Mouse (Mus musculus) stomach, postnatal 0 days (tissue): ENCODE results near the gene AC140267.1. TPM values are rescaled to one million over a fixed set of nuclear protein-coding genes. Genes with fewer than 3 reads are reported as not detected.

Experiments
- ATAC-seq: fragments of 200-750 bp; cut with Nextera tagmentation; 2 replicates; pipeline ENCODE4 v1.8.0; 2017; ENCODE audit not compliant: low FRiP score, low TSS enrichment
- DNase-seq: peaks from one replicate; pipeline ENCODE4 v3.0.0-alpha.2; 2016; ENCODE audit warnings: low spot score
- H3K27ac ChIP-seq: fragments of 300-500 bp; sonication (generic); replicated peaks from 2 replicates; pipeline ENCODE4 v1.5.1; 2014; ENCODE audit warnings: mild to moderate bottlenecking, control low read depth
- H3K27me3 ChIP-seq: fragments of 300-500 bp; sonication (generic); 2 replicates; pipeline ENCODE4 v1.6.1; 2014; ENCODE audit warnings: low read length; ENCODE audit not compliant: control insufficient read depth, insufficient read depth
- H3K36me3 ChIP-seq: fragments of 300-500 bp; sonication (generic); 2 replicates; pipeline ENCODE4 v1.6.1; 2014; ENCODE audit warnings: low read length, mixed read lengths; ENCODE audit not compliant: control insufficient read depth, insufficient read depth
- H3K4me1 ChIP-seq: fragments of 300-500 bp; sonication (generic); replicated peaks from 2 replicates; pipeline ENCODE4 v1.6.1; 2014; ENCODE audit warnings: antibody characterized with exemption; ENCODE audit not compliant: control insufficient read depth, insufficient read depth
- H3K4me2 ChIP-seq: fragments of 300-500 bp; sonication (generic); replicated peaks from 2 replicates; pipeline ENCODE4 v1.6.1; 2014; ENCODE audit warnings: low read depth, mild to moderate bottlenecking, control low read depth, moderate library complexity
- H3K4me3 ChIP-seq: fragments of 300-500 bp; sonication (generic); 2 replicates; pipeline ENCODE4 v1.5.1; 2014; ENCODE audit warnings: low read depth, low read length, control low read depth
- H3K9ac ChIP-seq: fragments of 300-500 bp; sonication (generic); 2 replicates; pipeline ENCODE4 v1.6.1; 2014; ENCODE audit warnings: mild to moderate bottlenecking, low read length, control low read depth, mixed read lengths
- H3K9me3 ChIP-seq: fragments of 300-500 bp; sonication (generic); 2 replicates; pipeline ENCODE4 v1.6.1; 2016; ENCODE audit warnings: low read length; ENCODE audit not compliant: control insufficient read depth
- CTCF ChIP-seq: IDR thresholded peaks from 2 replicates; pipeline ENCODE4 v1.5.1; 2016; ENCODE audit warnings: antibody characterized with exemption, low read depth, mild to moderate bottlenecking, moderate library complexity
- EP300 ChIP-seq: optimal IDR thresholded peaks from 2 replicates; pipeline ENCODE3; 2016; ENCODE audit warnings: antibody characterized with exemption
- whole genome bisulfite sequencing: fragments of 180-500 bp; shearing (Covaris S2); extraction: QIAGEN DNeasy Blood & Tissue Kit; methylation state at CpG from one replicate; pipeline ENCODE4 v1.1.7; 2014; 5-methylcytosine and 5-hydroxymethylcytosine counted together
- polyA plus RNA-seq: library from polyadenylated mRNA; unstranded; fragments of >200 nt; fragmentation: Nextera tagmentation; extraction: Ambion mirVana; gene quantifications from 2 replicates; pipeline ENCODE4 v1.2.1, GENCODE M21; 2015

The AC140267.1 gene
- polyA plus RNA-seq, 1 experiment from 2014 or later = not detected

GRCm38 (mm10) chr15:80256656-80257601, 21.3 kb downstream of the AC140267.1 start:
- H3K4me3 ChIP-seq = peak overlapping the region; percentile 98
- H3K9me3 ChIP-seq = no peaks in the 10 kb centered on the region
- ATAC-seq = no peak
- DNase-seq = no peak
- H3K4me1 ChIP-seq = peaks cover 9% of the 10 kb centered on the region
- peaks cover 18% of the 10 kb centered on the region for H3K36me3 ChIP-seq
- peak overlapping the region; percentile 88 for H3K4me2 ChIP-seq
- TF ChIP-seq EP300 = peak; percentile 12
- TF ChIP-seq CTCF = no peak
- peak overlapping the region; percentile 100 for H3K27ac ChIP-seq
- no peaks in the 10 kb centered on the region for H3K27me3 ChIP-seq
- H3K9ac ChIP-seq = peak overlapping the region; percentile 100
- 38% methylated on average over 12 of the region's 12 CpGs for WGBS

DNA sequence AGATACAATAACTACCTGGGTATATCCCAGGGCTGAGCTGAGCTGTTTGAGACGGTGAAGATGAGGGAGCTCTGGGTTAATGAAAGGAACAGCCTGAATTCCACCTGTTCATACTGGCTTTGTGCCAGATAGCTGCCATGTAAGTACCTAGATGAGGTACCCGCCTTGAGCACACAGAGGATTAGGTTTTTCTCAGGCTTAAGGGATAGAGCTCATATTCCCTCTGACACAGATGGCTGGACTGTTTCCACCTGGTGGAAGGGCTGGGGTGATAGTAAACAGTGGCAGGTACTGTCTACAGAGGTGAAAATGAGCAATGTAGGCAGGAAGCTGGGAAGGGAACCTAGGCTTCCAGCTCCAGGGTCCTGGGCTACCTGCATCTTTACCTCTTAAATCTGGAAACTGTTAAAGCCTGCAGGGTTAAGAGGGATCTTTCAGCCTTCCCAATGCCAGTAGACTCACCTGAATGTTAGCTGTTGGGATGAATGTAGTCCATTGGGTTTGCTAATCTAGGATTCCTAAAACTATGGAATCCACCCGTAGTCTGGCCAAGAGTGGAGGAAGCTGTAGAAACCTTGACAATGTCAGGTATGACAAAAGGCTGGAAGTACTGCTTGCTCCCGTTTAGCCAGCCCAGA, 22.1 kb downstream of the AC140267.1 start:
- DNase-seq (peak; percentile 68), ATAC-seq (peak; percentile 33)
- no peak overlapping the region for H3K9ac ChIP-seq
- peaks cover 9% of the 10 kb centered on the region for H3K4me1 ChIP-seq
- 6% methylated on average over 4 of the region's 4 CpGs for whole genome bisulfite sequencing
- TF ChIP-seq CTCF (no peak), EP300 (peak; percentile 14)
- H3K36me3 ChIP-seq = peaks cover 18% of the 10 kb centered on the region
- H3K27me3 ChIP-seq = no peaks in the 10 kb centered on the region
- peak overlapping the region; percentile 98; the same call in 1 of the 2 replicates for H3K4me3 ChIP-seq
- H3K9me3 ChIP-seq = no peaks in the 10 kb centered on the region
- H3K4me2 ChIP-seq = peak overlapping the region; percentile 88; the same call in 1 of the 2 replicates
- peak overlapping the region; percentile 100 for H3K27ac ChIP-seq

- H3K9ac ChIP-seq = no peak overlapping the region
- H3K4me3 ChIP-seq = no peak overlapping the region
Measured at GRCm38 (mm10) chr15:80258240-80259170, 22.9 kb downstream of the AC140267.1 start.

DNA sequence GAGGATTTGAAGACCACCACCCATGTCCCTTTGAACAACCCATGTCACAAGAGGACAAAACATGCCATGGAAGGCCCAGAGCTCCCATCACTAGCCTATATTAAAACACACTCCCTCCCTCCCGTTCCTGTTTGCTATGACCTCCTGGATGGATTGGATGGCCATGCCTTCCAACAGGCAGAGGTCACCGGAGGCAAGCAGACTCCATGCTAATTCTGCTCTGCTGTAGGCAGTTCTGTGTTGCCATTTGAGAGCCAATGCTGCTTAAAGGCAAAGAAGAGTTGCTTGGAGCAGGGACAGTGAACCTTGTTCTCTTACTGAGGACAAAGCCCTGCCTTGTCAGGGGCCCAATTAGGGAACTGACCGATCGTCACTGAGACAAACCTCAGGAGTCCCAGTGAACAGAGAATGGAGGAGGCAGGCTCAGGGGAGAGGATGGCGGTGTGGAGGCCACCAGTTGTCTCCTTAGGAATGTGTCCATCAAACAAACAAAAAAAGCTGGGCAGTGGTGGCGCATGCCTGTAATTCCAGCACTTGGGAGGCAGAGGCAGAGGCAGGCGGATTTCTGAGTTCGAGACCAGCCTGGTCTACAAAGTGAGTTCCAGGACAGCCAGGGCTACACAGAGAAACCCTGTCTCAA, 23.9 kb downstream of the AC140267.1 start:
- no peaks in the 10 kb centered on the region for H3K27me3 ChIP-seq
- TF ChIP-seq CTCF = no peak
- TF ChIP-seq EP300 = no peak
- H3K4me2 ChIP-seq = no peak overlapping the region
- no peak overlapping the region for H3K9ac ChIP-seq
- ATAC-seq (no peak), DNase-seq (no peak)
- H3K27ac ChIP-seq = no peak overlapping the region
- H3K9me3 ChIP-seq = no peaks in the 10 kb centered on the region
- no peak overlapping the region for H3K4me3 ChIP-seq
- WGBS = 80% methylated on average over 8 of the region's 8 CpGs
- H3K36me3 ChIP-seq = peaks cover 18% of the 10 kb centered on the region
- peaks cover 7% of the 10 kb centered on the region for H3K4me1 ChIP-seq

More at GRCm38 (mm10) chr15:80258240-80259170, 22.9 kb downstream of the AC140267.1 start:
- peaks cover 18% of the 10 kb centered on the region for H3K36me3 ChIP-seq
- H3K4me1 ChIP-seq = peaks cover 9% of the 10 kb centered on the region
- peak overlapping the region; percentile 88; the same call in 1 of the 2 replicates for H3K4me2 ChIP-seq
- WGBS = 40% methylated on average over 11 of the region's 11 CpGs
- no peaks in the 10 kb centered on the region for H3K27me3 ChIP-seq
- H3K9me3 ChIP-seq = no peaks in the 10 kb centered on the region
- no peak for TF ChIP-seq EP300
- no peak; the same call in 1 of the 2 replicates for ATAC-seq
- DNase-seq = peak; percentile 73
- peak overlapping the region; percentile 100 for H3K27ac ChIP-seq

- DNase-seq (peak; percentile 88), ATAC-seq (no peak)
- Histone ChIP-seq H3K4me1 (peaks cover 7% of the 10 kb centered on the region; the same call in 1 of the 2 replicates), H3K9ac (no peak overlapping the region), H3K4me3 (no peak overlapping the region), H3K4me2 (no peak overlapping the region), H3K9me3 (no peaks in the 10 kb centered on the region), H3K27ac (no peak overlapping the region), H3K36me3 (peaks cover 18% of the 10 kb centered on the region), H3K27me3 (no peaks in the 10 kb centered on the region)
- peak; percentile 95 for TF ChIP-seq CTCF
- no peak for TF ChIP-seq EP300
- 8% methylated on average over 3 of the region's 3 CpGs for WGBS
Measured at GRCm38 (mm10) chr15:80260677-80261076, 25.0 kb downstream of the AC140267.1 start.
